Mouse (Mus musculus) heart, embryonic 14.5 days (tissue): Measurements from ENCODE around the gene Sdf2l1. TPM values are rescaled to one million over a fixed set of nuclear protein-coding genes. Genes with fewer than 3 reads are reported as not detected.

Experiments
- ATAC-seq: fragments of 200-750 bp; cut with Nextera tagmentation; 2 replicates; pipeline ENCODE4 v1.8.0; 2017; ENCODE audit warnings: low read depth, moderate TSS enrichment; ENCODE audit not compliant: insufficient number of reproducible peaks, insufficient read depth, low FRiP score
- H3K27ac ChIP-seq, 2 experiments: fragments of 200-500 bp in 1 of 2; fragments of 300-500 bp in 1 of 2; sonication (generic) in 1 of 2; replicated peaks in 1 of 2; 2 replicates each; pipeline ENCODE4 v1.5.1; 2012 to 2014; ENCODE audit warnings: low read depth in 2 of 2, low read length in 2 of 2, control low read depth in 1 of 2, mild to moderate bottlenecking in 1 of 2, mixed read lengths in 1 of 2; ENCODE audit not compliant: control insufficient read depth in 1 of 2, insufficient read depth in 1 of 2
- H3K27me3 ChIP-seq: fragments of 300-500 bp; sonication (generic); 2 replicates; pipeline ENCODE4 v1.6.1; 2014; ENCODE audit warnings: mild to moderate bottlenecking, low read length, control low read depth; ENCODE audit not compliant: control insufficient read depth, insufficient read depth
- H3K36me3 ChIP-seq: fragments of 300-500 bp; sonication (generic); 2 replicates; pipeline ENCODE4 v1.6.1; 2014; ENCODE audit warnings: mild to moderate bottlenecking, control low read depth, low read length, mixed read lengths; ENCODE audit not compliant: control insufficient read depth, insufficient read depth
- H3K4me1 ChIP-seq, 2 experiments: fragments of 200-500 bp in 1 of 2; fragments of 300-500 bp in 1 of 2; sonication (generic) in 1 of 2; 2 replicates each; pipeline ENCODE4 v1.6.1; 2012 to 2014; ENCODE audit warnings: low read length in 2 of 2, control low read depth in 1 of 2, mixed read lengths in 1 of 2; ENCODE audit not compliant: control insufficient read depth in 2 of 2, insufficient read depth in 2 of 2
- H3K4me2 ChIP-seq: fragments of 300-500 bp; sonication (generic); 2 replicates; pipeline ENCODE4 v1.6.1; 2014; ENCODE audit warnings: mild to moderate bottlenecking, low read length
- H3K4me3 ChIP-seq, 2 experiments: fragments of 200-500 bp in 1 of 2; fragments of 300-500 bp in 1 of 2; sonication (generic) in 1 of 2; 2 replicates each; pipeline ENCODE4 v1.5.1; 2012 to 2014; ENCODE audit warnings: low read length in 2 of 2, mild to moderate bottlenecking in 2 of 2, control low read depth in 1 of 2, low read depth in 1 of 2, moderate library complexity in 1 of 2; ENCODE audit not compliant: control insufficient read depth in 1 of 2, insufficient read depth in 1 of 2
- H3K9ac ChIP-seq: fragments of 300-500 bp; sonication (generic); 2 replicates; pipeline ENCODE4 v1.6.1; 2014; ENCODE audit warnings: mild to moderate bottlenecking, low read length
- H3K9me3 ChIP-seq: fragments of 300-500 bp; sonication (generic); 2 replicates; pipeline ENCODE4 v1.6.1; 2016; ENCODE audit warnings: low read length, control low read depth; ENCODE audit not compliant: control insufficient read depth
- WGBS: fragments of 180-500 bp; shearing (Covaris S2); extraction: QIAGEN DNeasy Blood & Tissue Kit; methylation state at CpG from one replicate; pipeline ENCODE4 v1.1.7; 2014; 5-methylcytosine and 5-hydroxymethylcytosine counted together
- polyA plus RNA-seq: library from polyadenylated mRNA; unstranded; fragments of >200 nt; fragmentation: Nextera tagmentation; extraction: Ambion mirVana; gene quantifications from 2 replicates; pipeline ENCODE4 v1.2.1, GENCODE M21; 2014

Sdf2l1 gene
- polyA plus RNA-seq, 1 experiment from 2014 or later: 32.4 TPM

GRCm38 (mm10) chr16:17121569-17121968, 10.6 kb downstream of the Sdf2l1 start:
- H3K27me3 ChIP-seq: no peaks in the 10 kb centered on the region
- H3K4me1 ChIP-seq: peaks cover 10 to 16% of the 10 kb centered on the region in 2 experiments
- 81% methylated on average over 13 of the region's 14 CpGs for WGBS
- no peak overlapping the region for H3K9ac ChIP-seq
- H3K27ac ChIP-seq: no peak overlapping the region
- ATAC-seq: no peak
- no peak overlapping the region for H3K4me2 ChIP-seq
- no peak overlapping the region for H3K4me3 ChIP-seq
- peaks cover 32% of the 10 kb centered on the region for H3K36me3 ChIP-seq
- no peaks in the 10 kb centered on the region for H3K9me3 ChIP-seq

GRCm38 (mm10) chr16:17117309-17117799, 14.8 kb downstream of the Sdf2l1 start:
- 0 out of 2 replicates have a peak, but pooled peaks have one; percentile 49 for ATAC-seq
- H3K4me2 ChIP-seq: no peak overlapping the region
- H3K27me3 ChIP-seq: no peaks in the 10 kb centered on the region
- H3K36me3 ChIP-seq: peaks cover 52% of the 10 kb centered on the region
- H3K4me3 ChIP-seq: no peak overlapping the region
- peak overlapping the region; percentile 71 to 85 for H3K27ac ChIP-seq
- H3K9me3 ChIP-seq: no peaks in the 10 kb centered on the region
- WGBS: 69% methylated on average over 5 of the region's 5 CpGs
- H3K4me1 ChIP-seq: no peaks in the 10 kb centered on the region
- no peak overlapping the region for H3K9ac ChIP-seq

DNA sequence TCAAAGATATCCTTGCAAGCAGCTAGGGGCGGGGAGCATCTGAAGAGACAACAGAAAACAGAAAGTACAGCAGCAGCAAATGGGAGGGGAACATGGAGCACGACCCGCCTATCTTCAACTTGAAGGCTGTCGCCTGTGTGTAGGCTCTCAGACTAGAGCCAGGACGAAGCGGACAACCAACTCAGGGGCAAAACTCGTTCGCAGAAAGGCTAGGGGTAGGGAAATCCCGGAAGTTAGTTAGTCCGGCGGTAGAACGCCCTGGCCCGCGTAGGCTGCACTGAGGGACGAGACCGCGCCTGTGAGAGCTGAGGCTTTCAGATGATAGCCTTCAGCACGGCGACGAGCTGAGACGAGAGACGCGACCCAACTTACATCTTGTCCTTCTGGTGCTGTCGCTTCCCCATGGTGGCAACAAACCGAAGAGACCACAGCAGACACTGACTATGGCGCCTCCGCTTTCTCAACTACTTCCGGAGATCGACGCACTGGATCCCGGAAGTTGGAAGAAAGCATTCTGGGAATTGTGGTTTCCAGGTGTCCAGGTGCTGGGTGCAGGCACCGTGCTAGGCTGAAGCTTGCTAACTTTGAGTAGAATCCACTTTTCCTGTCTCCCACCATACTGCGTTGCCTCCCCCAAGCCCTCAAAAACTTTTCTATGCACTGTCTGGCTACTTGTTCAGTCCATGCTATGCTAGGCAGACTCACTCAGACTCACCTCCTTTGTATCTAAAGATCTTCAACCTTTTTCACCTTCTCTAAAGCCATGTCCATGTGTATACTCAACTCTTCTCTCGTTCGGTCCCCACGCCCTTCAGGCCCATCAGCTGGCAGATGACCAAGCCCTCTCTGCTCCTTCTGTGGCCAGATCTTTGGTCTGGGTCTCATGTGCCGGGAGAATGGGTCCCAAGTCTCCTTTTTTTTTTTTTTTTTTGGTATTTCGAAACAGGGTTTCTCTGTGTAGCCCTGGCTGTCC, 21.1 kb downstream of the Sdf2l1 start, which contains the start of gene Ppil2:
Gene Ppil2, minus strand, starts transcription at position 487 of the 973 bp plus-strand sequence.
- Histone ChIP-seq H3K27me3 (no peaks in the 10 kb centered on the region), H3K4me2 (peak within 1 kb of the TSS; percentile 77), H3K9me3 (no peaks in the 10 kb centered on the region), H3K27ac (peak within 1 kb of the TSS; percentile 42 to 59), H3K9ac (peak within 1 kb of the TSS; percentile 80), H3K4me1 (peaks cover 2 to 9% of the 10 kb centered on the region in 2 experiments; a peak in 2 of 4 replicates), H3K4me3 (peak within 1 kb of the TSS; percentile 78 to 89), H3K36me3 (peaks cover 51% of the 10 kb centered on the region)
- peak; percentile 37; the same call in 1 of the 2 replicates for ATAC-seq
- WGBS: 9% methylated on average over 38 of the region's 38 CpGs

- Histone ChIP-seq H3K36me3 (peaks cover 86% of the 10 kb centered on the region), H3K27ac (no peak overlapping the region), H3K9ac (no peak overlapping the region), H3K27me3 (no peaks in the 10 kb centered on the region), H3K4me3 (no peak overlapping the region), H3K4me1 (peaks cover 0 to 2% of the 10 kb centered on the region in 2 experiments; a peak in 2 of 4 replicates), H3K4me2 (no peak overlapping the region), H3K9me3 (no peaks in the 10 kb centered on the region)
- no peak for ATAC-seq
- WGBS: 75% methylated on average over 4 of the region's 4 CpGs
Measured at GRCm38 (mm10) chr16:17104600-17104999, 27.6 kb downstream of the Sdf2l1 start.

DNA sequence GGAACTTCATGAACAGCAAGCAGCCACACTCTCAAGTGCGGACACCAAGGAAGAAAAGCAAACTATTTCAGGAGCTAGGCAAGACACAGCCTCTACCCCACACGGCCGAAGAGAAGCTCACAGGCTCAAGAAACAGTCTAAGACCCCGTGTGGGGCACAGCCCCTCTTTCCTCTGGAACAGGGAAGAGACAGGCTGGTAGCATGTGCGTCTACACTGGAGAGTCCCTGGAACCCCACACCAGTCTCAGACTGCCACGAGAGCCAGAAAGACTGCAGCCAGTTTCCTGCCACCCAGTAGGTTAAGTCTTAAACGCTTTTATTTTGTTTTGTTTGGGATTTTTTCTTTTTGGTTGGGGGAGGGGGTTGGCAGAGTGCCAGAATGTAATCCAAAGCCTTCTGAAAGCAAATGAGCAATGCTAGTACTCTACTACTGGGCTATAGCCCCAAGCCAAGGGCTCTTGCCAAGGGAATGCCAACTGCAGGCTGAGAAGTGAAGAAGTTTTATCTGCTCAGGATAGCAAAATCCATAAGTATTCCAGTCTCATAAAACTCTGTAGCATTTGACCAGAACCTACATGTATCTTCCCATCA, 29.5 kb downstream of the Sdf2l1 start:
- 72% methylated on average over 7 of the region's 7 CpGs for WGBS
- Histone ChIP-seq H3K4me1 (no peaks in the 10 kb centered on the region), H3K9me3 (no peaks in the 10 kb centered on the region), H3K27me3 (no peaks in the 10 kb centered on the region), H3K4me2 (no peak overlapping the region), H3K27ac (no peak overlapping the region), H3K4me3 (no peak overlapping the region), H3K36me3 (peaks cover 92% of the 10 kb centered on the region), H3K9ac (no peak overlapping the region)
- no peak for ATAC-seq

- H3K9ac ChIP-seq: no peak overlapping the region
- H3K4me2 ChIP-seq: no peak overlapping the region
- peaks cover 96% of the 10 kb centered on the region for H3K36me3 ChIP-seq
- H3K27me3 ChIP-seq: no peaks in the 10 kb centered on the region
- 79% methylated on average over 3 of the region's 3 CpGs for WGBS
- H3K27ac ChIP-seq: no peak overlapping the region
- H3K4me3 ChIP-seq: no peak overlapping the region
- no peaks in the 10 kb centered on the region for H3K9me3 ChIP-seq
- H3K4me1 ChIP-seq: no peaks in the 10 kb centered on the region
- ATAC-seq: no peak
Measured at GRCm38 (mm10) chr16:17096938-17097337, 35.2 kb downstream of the Sdf2l1 start.

DNA sequence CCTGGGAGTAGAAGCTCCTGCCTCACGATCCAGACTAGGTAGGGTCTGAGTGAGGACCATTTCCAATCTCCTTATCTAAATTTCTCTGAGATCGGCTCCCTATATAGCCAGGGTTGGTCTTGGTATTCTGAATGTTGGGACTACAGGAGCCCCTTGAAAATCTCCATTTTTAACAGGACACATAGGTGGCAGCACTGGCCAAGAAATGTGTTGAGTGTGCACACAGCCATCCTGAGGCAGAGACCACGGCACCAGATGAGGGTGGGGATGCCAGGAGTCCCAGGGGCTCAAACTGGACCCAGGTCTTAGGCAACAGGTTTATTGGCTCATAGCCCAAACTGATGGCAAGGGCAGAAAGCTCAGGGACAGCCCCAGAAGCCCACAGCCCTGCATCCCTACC, 43.8 kb downstream of the Sdf2l1 start:
- WGBS: 67% methylated on average over 3 of the region's 3 CpGs
- ATAC-seq: no peak
- Histone ChIP-seq H3K9me3 (no peaks in the 10 kb centered on the region), H3K4me1 (peaks cover 5 to 13% of the 10 kb centered on the region in 2 experiments), H3K4me3 (no peak overlapping the region), H3K9ac (no peak overlapping the region), H3K4me2 (no peak overlapping the region), H3K27ac (no peak overlapping the region), H3K27me3 (no peaks in the 10 kb centered on the region), H3K36me3 (peaks cover 94% of the 10 kb centered on the region)
